Mouse (Mus musculus) myocyte (in vitro differentiated cells): ENCODE measurements at regions not wholly inside any gene's neighbourhood (a gene's known extent, or its start where the extent isn't known, plus 50 kb on each side); places are given as distances from the start of the nearest gene placed in this dataset.

Experiments used
- H3K27me3 ChIP-seq: one replicate; pipeline ENCODE4 v1.6.1; 2011; ENCODE audit not compliant: control insufficient read depth, insufficient read depth, insufficient read length
- H3K36me3 ChIP-seq: one replicate; pipeline ENCODE4 v1.6.1; 2011; ENCODE audit not compliant: control insufficient read depth, insufficient read depth
- H3K4me2 ChIP-seq: one replicate; pipeline ENCODE4 v1.6.1; 2011; ENCODE audit warnings: low read depth, control low read depth
- H3K4me3 ChIP-seq: one replicate; pipeline ENCODE4 v1.5.1; 2011; ENCODE audit warnings: mild to moderate bottlenecking, control low read depth, moderate library complexity
- H3K79me2 ChIP-seq: one replicate; pipeline ENCODE4 v1.6.1; 2011; ENCODE audit not compliant: control insufficient read depth, insufficient read depth
- H3ac ChIP-seq: one replicate; pipeline ENCODE4 v1.6.1; 2011; ENCODE audit not compliant: control insufficient read depth, insufficient read length
- CEBPB ChIP-seq: IDR thresholded peaks from 2 replicates; pipeline ENCODE4 v1.6.1; 2011; ENCODE audit warnings: mild to moderate bottlenecking, moderate library complexity; ENCODE audit not compliant: poor library complexity, insufficient read depth, severe bottlenecking
- E2F4 ChIP-seq: IDR thresholded peaks from one replicate; pipeline ENCODE4 v1.6.1; 2011; ENCODE audit warnings: mild to moderate bottlenecking, control low read depth, moderate library complexity; ENCODE audit not compliant: insufficient read depth
- MAX ChIP-seq: IDR thresholded peaks from one replicate; pipeline ENCODE4 v1.6.1; 2011; ENCODE audit warnings: low read depth, mild to moderate bottlenecking, control low read depth
- MYOD1 ChIP-seq, 3 experiments: IDR thresholded peaks; one replicate each; pipeline ENCODE4 v1.6.1; 2011; ENCODE audit warnings: control low read depth in 2 of 3, low read depth in 2 of 3, mild to moderate bottlenecking in 2 of 3, moderate library complexity in 1 of 3; ENCODE audit not compliant: insufficient read length in 2 of 3, control insufficient read depth in 1 of 3
- MYOG ChIP-seq, 3 experiments: IDR thresholded peaks; one replicate each; pipeline ENCODE4 v1.6.1; 2011; ENCODE audit warnings: control low read depth in 2 of 3, low read depth in 2 of 3, mild to moderate bottlenecking in 2 of 3; ENCODE audit not compliant: insufficient read length in 2 of 3, control insufficient read depth in 1 of 3, insufficient read depth in 1 of 3
- POLR2A ChIP-seq: IDR thresholded peaks from one replicate; pipeline ENCODE4 v1.6.1; 2011; ENCODE audit warnings: low read depth, mild to moderate bottlenecking, control low read depth, moderate library complexity; ENCODE audit not compliant: insufficient read length
- POLR2AphosphoS2 ChIP-seq: IDR thresholded peaks from one replicate; pipeline ENCODE4 v1.6.1; 2011; ENCODE audit warnings: low read depth, control low read depth; ENCODE audit not compliant: insufficient read length
- REST ChIP-seq: IDR thresholded peaks from one replicate; pipeline ENCODE4 v1.6.1; 2011; ENCODE audit warnings: mild to moderate bottlenecking, control low read depth, moderate library complexity; ENCODE audit not compliant: insufficient read depth, insufficient read length
- SRF ChIP-seq: IDR thresholded peaks from one replicate; pipeline ENCODE4 v1.6.1; 2011; ENCODE audit warnings: low read depth; ENCODE audit not compliant: control insufficient read depth, insufficient read length
- TCF12 ChIP-seq: IDR thresholded peaks from one replicate; pipeline ENCODE4 v1.6.1; 2011; ENCODE audit warnings: mild to moderate bottlenecking, control low read depth; ENCODE audit not compliant: poor library complexity, insufficient read depth, severe bottlenecking
- TCF3 ChIP-seq: IDR thresholded peaks from one replicate; pipeline ENCODE4 v1.6.1; 2011; ENCODE audit warnings: low read depth, control low read depth; ENCODE audit not compliant: insufficient read length
- USF1 ChIP-seq: IDR thresholded peaks from one replicate; pipeline ENCODE4 v1.6.1; 2011; ENCODE audit warnings: low read depth, mild to moderate bottlenecking, control low read depth, moderate library complexity

GRCm38 (mm10) chr1:81933064-81933463, 299.8 kb upstream of the Gm9747 start:
- no peak overlapping the region for H3K4me3 ChIP-seq
- no peaks in the 10 kb centered on the region for H3K36me3 ChIP-seq
- H3ac ChIP-seq: no peak overlapping the region
- no peak for TF ChIP-seq TCF12
- no peak for TF ChIP-seq MYOD1 (IDR thresholded peaks at IDR 0.05; ENCODE audit: control insufficient read depth in 1 of 3, insufficient read length in 2 of 3, low read depth in 2 of 3)
- no peaks in the 10 kb centered on the region for H3K27me3 ChIP-seq
- no peaks in the 10 kb centered on the region for H3K79me2 ChIP-seq
- no peak overlapping the region for H3K4me2 ChIP-seq

GRCm38 (mm10) chr1:81945236-81945635, 287.7 kb upstream of the Gm9747 start:
- H3K79me2 ChIP-seq: no peaks in the 10 kb centered on the region
- no peak overlapping the region for H3ac ChIP-seq
- H3K36me3 ChIP-seq: no peaks in the 10 kb centered on the region
- H3K4me2 ChIP-seq: no peak overlapping the region
- no peaks in the 10 kb centered on the region for H3K27me3 ChIP-seq
- H3K4me3 ChIP-seq: no peak overlapping the region
- TF ChIP-seq MYOG (IDR thresholded peaks at IDR 0.05; ENCODE audit: control insufficient read depth in 1 of 3, insufficient read depth in 1 of 3, insufficient read length in 2 of 3, low read depth in 2 of 3) (no peak), POLR2A (no peak), REST (no peak), TCF3 (no peak), POLR2AphosphoS2 (no peak), SRF (no peak), MAX (no peak), E2F4 (no peak)

GRCm38 (mm10) chr1:81950140-81950550, 282.8 kb upstream of the Gm9747 start:
- Histone ChIP-seq H3K27me3 (no peaks in the 10 kb centered on the region), H3K79me2 (no peaks in the 10 kb centered on the region), H3K4me3 (no peak overlapping the region), H3K36me3 (no peaks in the 10 kb centered on the region), H3K4me2 (no peak overlapping the region), H3ac (no peak overlapping the region)
- TF ChIP-seq POLR2A (no peak), MYOG (IDR thresholded peaks at IDR 0.05; ENCODE audit: control insufficient read depth in 1 of 3, insufficient read depth in 1 of 3, insufficient read length in 2 of 3, low read depth in 2 of 3) (no peak), TCF3 (no peak), CEBPB (peak; percentile 67; the same call in 1 of the 2 replicates)

- Histone ChIP-seq H3K36me3 (no peaks in the 10 kb centered on the region), H3K79me2 (no peaks in the 10 kb centered on the region), H3K4me2 (no peak overlapping the region), H3K27me3 (no peaks in the 10 kb centered on the region), H3K4me3 (no peak overlapping the region), H3ac (no peak overlapping the region)
- no peak for TF ChIP-seq CEBPB
- no peak for TF ChIP-seq POLR2A
- TF ChIP-seq SRF: no peak
- TF ChIP-seq TCF12: no peak
- TF ChIP-seq REST: no peak
- no peak for TF ChIP-seq TCF3
- no peak for TF ChIP-seq POLR2AphosphoS2
- TF ChIP-seq MYOD1 (IDR thresholded peaks at IDR 0.05; ENCODE audit: control insufficient read depth in 1 of 3, insufficient read length in 2 of 3, low read depth in 2 of 3): no peak
- TF ChIP-seq E2F4: no peak
- TF ChIP-seq MAX: no peak
Measured at GRCm38 (mm10) chr1:81950853-81951252, 282.1 kb upstream of the Gm9747 start.

GRCm38 (mm10) chr1:81951493-81952011, 281.4 kb upstream of the Gm9747 start:
- no peak overlapping the region for H3K4me3 ChIP-seq
- H3ac ChIP-seq: no peak overlapping the region
- TF ChIP-seq POLR2A: no peak
- no peak for TF ChIP-seq CEBPB
- no peak for TF ChIP-seq E2F4
- no peak for TF ChIP-seq POLR2AphosphoS2
- no peak for TF ChIP-seq TCF3
- TF ChIP-seq MAX: no peak
- no peak for TF ChIP-seq MYOG (IDR thresholded peaks at IDR 0.05; ENCODE audit: control insufficient read depth in 1 of 3, insufficient read depth in 1 of 3, insufficient read length in 2 of 3, low read depth in 2 of 3)
- TF ChIP-seq SRF: no peak
- no peak for TF ChIP-seq MYOD1 (IDR thresholded peaks at IDR 0.05; ENCODE audit: control insufficient read depth in 1 of 3, insufficient read length in 2 of 3, low read depth in 2 of 3)
- no peak for TF ChIP-seq REST
- no peak for TF ChIP-seq TCF12
- no peak for TF ChIP-seq USF1
- H3K79me2 ChIP-seq: no peaks in the 10 kb centered on the region
- no peaks in the 10 kb centered on the region for H3K36me3 ChIP-seq
- H3K27me3 ChIP-seq: no peaks in the 10 kb centered on the region
- H3K4me2 ChIP-seq: peak overlapping the region; percentile 42
